Comparison of ENCODE assay signal across 26 mouse cellular contexts in genomic region chr3:13336152-13336551, GRCm38 (mm10).
"Had no signal": no experiment of that assay in that cellular context is flagged by ENCODE, and none has a peak within 500 bp of the region (broad histone marks: within the 10 kb centered on the region; RNA-seq: fewer than 3 reads in every experiment).

No protein-coding gene starts in this region.

- H3K9me3 ChIP-seq: heart, embryonic 13.5 days; heart, embryonic 15.5 days; hindbrain, embryonic 13.5 days; hindbrain, embryonic 15.5 days; kidney, embryonic 15.5 days; limb, embryonic 10.5 days; limb, embryonic 12.5 days; liver, embryonic 13.5 days; liver, embryonic 15.5 days had no signal

- DNase-seq: gastrocnemius, postnatal 14 days; gastrocnemius, postnatal 36 days; heart, adult 11 months; heart, adult 2 months; heart, postnatal 14 days; heart, postnatal 36 days; kidney, adult 11 months; kidney, adult 2 months; kidney, adult 9 months; kidney, postnatal 10 days; kidney, postnatal 25 days; kidney, postnatal 4 days; layer of hippocampus, adult 9-11 months; layer of hippocampus, postnatal 36 days; liver; liver, embryonic 13.5 days had no signal

- H3K36me3 ChIP-seq: heart, embryonic 13.5 days; heart, embryonic 15.5 days; hindbrain, embryonic 13.5 days; hindbrain, embryonic 15.5 days; kidney, embryonic 15.5 days; limb, embryonic 10.5 days; limb, embryonic 12.5 days; liver, embryonic 13.5 days; liver, embryonic 15.5 days had no signal

- H3K4me1 ChIP-seq: heart, embryonic 13.5 days; heart, embryonic 15.5 days; hindbrain, embryonic 13.5 days; hindbrain, embryonic 15.5 days; kidney, embryonic 15.5 days; limb, embryonic 10.5 days; limb, embryonic 12.5 days; liver, embryonic 13.5 days; liver, embryonic 15.5 days had no signal

- H3K4me3 ChIP-seq: heart, adult 2 months; heart, embryonic 13.5 days; heart, embryonic 15.5 days; hindbrain, embryonic 13.5 days; hindbrain, embryonic 15.5 days; kidney, embryonic 15.5 days; layer of hippocampus, adult 2 months; limb, embryonic 10.5 days; limb, embryonic 12.5 days; liver, embryonic 13.5 days; liver, embryonic 15.5 days had no signal

- H3K27me3 ChIP-seq: heart, embryonic 13.5 days; heart, embryonic 15.5 days; hindbrain, embryonic 13.5 days; hindbrain, embryonic 15.5 days; kidney, embryonic 15.5 days; limb, embryonic 12.5 days; liver, embryonic 13.5 days; liver, embryonic 15.5 days had no signal

- H3K9ac ChIP-seq: heart, embryonic 13.5 days; heart, embryonic 15.5 days; hindbrain, embryonic 13.5 days; hindbrain, embryonic 15.5 days; kidney, embryonic 15.5 days; limb, embryonic 12.5 days; liver, embryonic 13.5 days; liver, embryonic 15.5 days had no signal

- H3K27ac ChIP-seq: heart, adult 2 months; heart, embryonic 13.5 days; heart, embryonic 15.5 days; hindbrain, embryonic 13.5 days; hindbrain, embryonic 15.5 days; hindbrain, postnatal 0 days; kidney, embryonic 15.5 days; layer of hippocampus, adult 2 months; limb, embryonic 10.5 days; limb, embryonic 12.5 days; liver, embryonic 13.5 days; liver, embryonic 15.5 days had no signal
